Mouse (Mus musculus) cerebellum, postnatal 10 days (tissue): ENCODE data around the gene Nfia.

Source experiments
- DNase-seq, 2 experiments: peaks; one replicate each; pipeline ENCODE4 v3.0.0; 2021; ENCODE audit warnings: mixed read lengths in 2 of 2

Gene Nfia

GRCm38 (mm10) chr4:97840227-97841062 is 67.9 kb downstream of the Nfia start:
- no peak for DNase-seq

- no peak for DNase-seq
Observed at GRCm38 (mm10) chr4:97841063-97841595, 68.6 kb downstream of the Nfia start.

GRCm38 (mm10) chr4:97841745-97842144 is 69.2 kb downstream of the Nfia start:
- no peak for DNase-seq

- no peak for DNase-seq
Observed at GRCm38 (mm10) chr4:97843981-97844690, 71.6 kb downstream of the Nfia start.

DNA sequence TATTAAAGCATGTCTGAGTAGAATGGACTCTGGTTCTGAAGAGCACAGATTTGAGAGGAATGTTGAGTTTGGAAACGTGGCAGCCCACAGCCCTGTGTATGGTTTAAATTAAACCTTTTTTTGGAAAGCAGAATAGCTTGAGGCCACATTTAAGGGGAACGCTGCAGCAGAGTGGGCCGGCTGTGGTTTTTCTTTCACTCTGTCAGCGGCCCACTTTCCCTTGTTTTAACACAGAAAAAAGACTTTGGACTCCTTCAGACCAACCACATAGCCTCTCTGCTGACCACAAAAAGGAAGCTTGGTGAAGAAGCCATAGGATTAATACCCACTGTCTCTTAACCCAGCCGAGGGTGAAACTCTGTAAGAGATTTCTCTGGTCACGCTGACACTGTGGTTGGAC is 72.4 kb downstream of the Nfia start:
- DNase-seq: no peak

- DNase-seq: no peak
Observed at GRCm38 (mm10) chr4:97847653-97848052, 75.1 kb downstream of the Nfia start.

- DNase-seq: no peak
Observed at GRCm38 (mm10) chr4:97850991-97851390, 78.5 kb downstream of the Nfia start.

GRCm38 (mm10) chr4:97851698-97852097 is 79.2 kb downstream of the Nfia start:
- no peak for DNase-seq

GRCm38 (mm10) chr4:97852626-97853025 is 80.1 kb downstream of the Nfia start:
- DNase-seq: no peak

DNA sequence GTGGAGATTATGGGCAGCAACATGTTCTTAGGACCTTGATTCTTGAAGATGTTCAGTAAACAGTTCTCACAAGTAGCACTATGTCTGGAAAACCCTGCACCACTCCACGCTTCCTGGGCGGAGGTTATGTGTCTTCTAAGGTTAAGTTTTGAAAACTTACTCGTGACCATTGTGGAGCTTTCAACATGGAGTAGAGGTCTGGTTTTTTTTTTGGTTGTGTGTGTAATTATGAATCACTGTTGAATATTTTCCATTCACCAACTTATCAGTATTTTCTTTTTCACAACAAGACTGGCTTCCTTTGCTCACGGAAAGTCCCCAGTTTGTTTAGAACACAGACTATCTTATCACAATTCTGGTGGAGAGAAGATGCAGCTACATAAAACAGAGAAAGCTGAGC is 82.2 kb downstream of the Nfia start:
- DNase-seq: no peak

- DNase-seq: no peak
Observed at GRCm38 (mm10) chr4:97855712-97856420, 83.3 kb downstream of the Nfia start.

GRCm38 (mm10) chr4:97857549-97857948 is 85.0 kb downstream of the Nfia start:
- no peak for DNase-seq

GRCm38 (mm10) chr4:97859431-97859830 is 86.9 kb downstream of the Nfia start:
- DNase-seq: peak in 1 of 2 experiments; percentile 51

GRCm38 (mm10) chr4:97860376-97860775 is 87.8 kb downstream of the Nfia start:
- no peak for DNase-seq

DNA sequence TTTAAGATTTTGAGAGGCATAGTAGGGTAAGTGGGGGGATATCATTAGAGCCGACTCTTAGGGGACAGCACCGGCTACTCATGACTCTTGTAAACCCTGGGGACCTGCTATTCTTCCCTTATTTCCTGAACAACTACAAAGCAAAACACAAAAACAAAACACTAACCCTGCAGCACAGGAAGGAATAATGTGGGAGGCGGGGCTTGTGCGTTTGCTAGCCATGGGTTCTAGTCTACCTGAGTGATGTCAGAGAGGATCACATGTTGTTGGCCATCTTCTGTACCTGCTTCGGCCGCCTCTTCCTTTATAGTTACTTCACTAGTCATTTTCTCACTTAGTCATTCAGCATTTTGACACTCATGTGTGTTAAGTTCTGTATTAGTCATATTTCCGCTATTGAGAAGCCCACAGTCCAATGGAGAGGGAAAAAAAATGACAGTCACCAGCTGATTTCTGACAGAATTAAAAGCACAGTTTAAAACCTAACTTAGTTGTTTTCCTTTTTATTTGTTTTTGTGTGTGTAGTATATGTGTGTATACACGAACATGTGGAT is 88.3 kb downstream of the Nfia start:
- DNase-seq: no peak

DNA sequence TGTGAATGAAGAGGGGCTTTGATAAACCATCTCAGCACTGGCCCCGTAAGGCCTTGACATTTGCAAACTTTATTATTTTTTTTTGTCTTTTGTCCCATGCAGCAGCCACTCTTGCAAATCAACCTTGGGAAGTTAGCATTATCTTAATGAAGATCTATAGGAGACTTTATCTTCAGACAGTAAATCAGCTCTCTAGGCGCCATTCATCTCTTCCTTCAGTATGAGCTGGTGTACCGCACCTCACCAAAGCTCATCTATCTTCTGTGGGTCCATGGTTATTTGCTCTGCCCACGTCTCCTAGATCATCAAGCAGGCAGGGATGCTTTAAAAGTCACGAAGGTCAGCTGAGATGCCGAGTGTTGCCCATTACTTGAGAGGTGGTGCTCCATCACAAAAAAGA is 89.8 kb downstream of the Nfia start:
- no peak for DNase-seq

DNA sequence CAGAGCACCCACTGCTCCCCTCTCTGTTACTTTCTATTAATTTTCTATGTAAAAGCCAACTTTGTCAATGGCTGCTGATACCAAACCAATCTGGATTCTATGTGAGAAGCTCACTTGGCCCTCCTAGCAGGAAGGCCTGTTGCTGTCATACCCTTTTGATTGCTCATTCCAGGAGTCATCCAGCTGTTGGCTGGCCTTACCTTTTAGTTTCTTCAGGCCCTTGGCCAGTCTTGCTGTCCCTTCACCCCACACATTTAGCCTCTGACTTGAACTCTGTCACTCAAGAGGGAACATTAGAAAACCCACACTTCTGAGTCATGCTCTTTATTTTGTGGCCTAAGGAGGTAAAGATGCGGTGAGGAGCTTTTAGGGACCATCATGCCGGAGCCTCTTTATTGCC is 91.7 kb downstream of the Nfia start:
- no peak for DNase-seq

- no peak for DNase-seq
Observed at GRCm38 (mm10) chr4:97865410-97865953, 92.9 kb downstream of the Nfia start.

DNA sequence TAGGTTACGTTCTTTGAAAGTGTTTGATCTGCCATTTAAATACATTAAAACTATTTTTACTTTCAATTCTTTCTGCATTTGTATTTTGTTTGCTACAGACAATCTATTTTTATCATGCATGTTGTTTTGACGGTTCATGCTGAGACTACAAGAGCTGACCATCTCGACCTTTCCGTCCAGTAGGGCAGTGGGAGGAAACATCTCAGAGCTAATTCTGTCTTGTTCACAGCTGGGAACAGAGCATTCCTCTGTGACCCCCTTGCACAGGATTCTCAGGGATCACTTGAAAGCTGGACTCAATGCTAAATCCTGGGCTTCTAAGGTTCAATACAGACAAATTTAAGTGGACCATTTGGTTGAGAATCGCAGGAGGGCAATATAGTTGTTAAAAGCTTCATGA is 93.9 kb downstream of the Nfia start:
- no peak for DNase-seq

GRCm38 (mm10) chr4:97868307-97868937 is 95.9 kb downstream of the Nfia start:
- peak; percentile 55 to 66 for DNase-seq

GRCm38 (mm10) chr4:97868938-97869440 is 96.5 kb downstream of the Nfia start:
- peak; percentile 99 to 100 for DNase-seq

DNA sequence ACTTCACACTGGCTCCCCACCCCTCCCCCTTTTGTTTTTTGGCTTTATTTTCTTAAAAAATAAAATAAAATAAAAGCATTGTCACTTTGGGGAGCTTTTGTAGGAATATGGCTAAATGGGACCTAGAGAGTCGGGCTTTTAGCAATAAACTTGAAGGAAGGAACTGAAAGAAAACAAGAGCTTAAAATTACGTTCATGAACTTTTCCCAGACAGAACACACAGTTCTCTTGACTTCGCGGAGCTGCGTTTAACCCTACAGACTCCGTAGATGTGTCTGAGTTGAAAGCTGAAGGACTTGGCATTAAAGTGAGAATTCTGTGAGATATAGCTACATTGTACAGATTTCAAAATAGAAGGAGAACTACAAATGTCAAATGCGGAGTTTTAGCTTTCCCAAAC is 96.9 kb downstream of the Nfia start:
- DNase-seq: no peak
